Mouse (Mus musculus) erythroblast, adult 5-6 weeks (primary cell): ENCODE data around the gene Lamp1. TPM values are rescaled to one million over a fixed set of nuclear protein-coding genes. Genes with fewer than 3 reads are reported as not detected.

ENCODE experiments used
- total RNA-seq, 2 experiments: library from RNA; stranded (forward) in 1 of 2; stranded (reverse) in 1 of 2; fragments of 150-400 nt in 1 of 2; fragments of 200-764, 138-1000 nt in 1 of 2; gene quantifications; 2 replicates each; pipeline versions ENCODE4 v1.2.3 to v1.2.4; 2015 to 2017; ENCODE audit warnings: low replicate concordance in 2 of 2

Gene Lamp1
- total RNA-seq, 2 experiments from 2014 or later, result 101 to 130 TPM

Other genes with a start within 250 kb of the Lamp1 start
- not detected in 2 replicates for gene F7, start 133.1 kb upstream of the Lamp1 start, total RNA-seq (2015; ENCODE audit: low replicate concordance)
- gene F7, start 133.1 kb upstream of the Lamp1 start, total RNA-seq (2017; ENCODE audit: low replicate concordance), result not detected in 2 replicates
- 0.77 and 17.6 TPM in 2 replicates for gene F10, start 121.9 kb upstream of the Lamp1 start, total RNA-seq (2015; ENCODE audit: low replicate concordance)
- 15.5 and 20.8 TPM in 2 replicates for gene F10, start 121.9 kb upstream of the Lamp1 start, total RNA-seq (2017; ENCODE audit: low replicate concordance)
- gene Proz, start 98.2 kb upstream of the Lamp1 start, total RNA-seq (2015; ENCODE audit: low replicate concordance), result not detected in 2 replicates
- gene Proz, start 98.2 kb upstream of the Lamp1 start, total RNA-seq (2017; ENCODE audit: low replicate concordance), result not detected in 2 replicates
- 7.5 and 8.6 TPM in 2 replicates for gene Pcid2, start 53.7 kb upstream of the Lamp1 start, total RNA-seq (2015; ENCODE audit: low replicate concordance)
- gene Pcid2, start 53.7 kb upstream of the Lamp1 start, total RNA-seq (2017; ENCODE audit: low replicate concordance), result 7.8 and 12.1 TPM in 2 replicates
- 390 and 405 TPM in 2 replicates for gene Cul4a, start 53.5 kb upstream of the Lamp1 start, total RNA-seq (2015; ENCODE audit: low replicate concordance)
- 552 and 664 TPM in 2 replicates for gene Cul4a, start 53.5 kb upstream of the Lamp1 start, total RNA-seq (2017; ENCODE audit: low replicate concordance)
- gene Grtp1, start 41.5 kb downstream of the Lamp1 start, total RNA-seq (2015; ENCODE audit: low replicate concordance), result 5.0 and 6.3 TPM in 2 replicates
- 1.6 and 4.3 TPM in 2 replicates for gene Grtp1, start 41.5 kb downstream of the Lamp1 start, total RNA-seq (2017; ENCODE audit: low replicate concordance)
- gene Adprhl1, start 95.0 kb downstream of the Lamp1 start, total RNA-seq (2015; ENCODE audit: low replicate concordance), result not detected in 2 replicates
- 0.43 TPM in 1 of 2 replicates, not detected in the other for gene Adprhl1, start 95.0 kb downstream of the Lamp1 start, total RNA-seq (2017; ENCODE audit: low replicate concordance)
- 0.42 and 9.2 TPM in 2 replicates for gene Dcun1d2, start 129.0 kb downstream of the Lamp1 start, total RNA-seq (2015; ENCODE audit: low replicate concordance)
- gene Dcun1d2, start 129.0 kb downstream of the Lamp1 start, total RNA-seq (2017; ENCODE audit: low replicate concordance), result 4.2 and 5.4 TPM in 2 replicates
- gene Tmco3, start 129.0 kb downstream of the Lamp1 start, total RNA-seq (2015; ENCODE audit: low replicate concordance), result 7.1 and 12.3 TPM in 2 replicates
- gene Tmco3, start 129.0 kb downstream of the Lamp1 start, total RNA-seq (2017; ENCODE audit: low replicate concordance), result 6.1 and 9.4 TPM in 2 replicates
- 90.5 and 105 TPM in 2 replicates for gene Tfdp1, start 179.6 kb downstream of the Lamp1 start, total RNA-seq (2015; ENCODE audit: low replicate concordance)
- gene Tfdp1, start 179.6 kb downstream of the Lamp1 start, total RNA-seq (2017; ENCODE audit: low replicate concordance), result 73.9 and 76.0 TPM in 2 replicates
- not detected in 2 replicates for gene Atp4b, start 237.7 kb downstream of the Lamp1 start, total RNA-seq (2015; ENCODE audit: low replicate concordance)
- gene Atp4b, start 237.7 kb downstream of the Lamp1 start, total RNA-seq (2017; ENCODE audit: low replicate concordance), result not detected in 2 replicates
- gene Grk1, start 245.9 kb downstream of the Lamp1 start, total RNA-seq (2015; ENCODE audit: low replicate concordance), result not detected in 2 replicates
- gene Grk1, start 245.9 kb downstream of the Lamp1 start, total RNA-seq (2017; ENCODE audit: low replicate concordance), result 0.28 and 0.34 TPM in 2 replicates